In the genomic region with DNA sequence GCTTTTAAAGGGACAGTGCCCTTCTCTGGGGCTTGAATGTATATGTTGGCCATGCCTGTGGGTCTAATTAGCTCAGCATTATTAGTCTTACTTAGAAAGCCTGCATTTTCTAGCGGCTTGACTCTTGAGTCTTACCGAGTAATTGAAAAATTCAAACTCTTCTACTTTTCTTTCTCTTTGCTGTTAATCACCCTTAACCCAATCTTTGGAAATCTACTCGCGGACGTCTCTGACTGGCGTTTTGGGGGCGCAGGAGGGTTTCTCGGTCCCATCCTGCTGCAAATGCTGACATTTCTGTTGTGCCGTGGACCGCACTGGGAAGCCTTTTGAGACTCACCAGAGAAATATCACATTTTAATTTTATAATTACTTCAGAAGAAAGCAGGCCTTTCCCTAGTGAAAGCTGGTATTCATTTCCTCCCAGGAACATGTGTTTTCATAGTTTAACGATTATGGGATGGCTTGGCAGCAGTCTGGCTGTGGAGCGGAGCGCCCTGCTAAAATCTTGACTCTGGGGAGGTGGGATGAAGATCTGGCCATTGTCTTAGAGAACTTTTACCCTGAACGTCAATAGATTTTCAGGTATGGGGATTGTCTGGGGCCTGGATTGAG, we compare ENCODE assay signal across 8 mouse cellular contexts.
DNase-seq lines count a peak whose midpoint lies in the region; ATAC-seq and TF ChIP-seq lines count a peak whose summit lies in the region.

No protein-coding gene starts in this region.

- 56% methylated on average over 14 of the region's 14 CpGs for WGBS in cerebellum, adult 2 months
- WGBS in liver, embryonic 13.5 days (ENCODE audit: insufficient replicate concordance), result 67% methylated on average over 14 of the region's 14 CpGs

- peak overlapping the region; percentile 98 for H3K27ac ChIP-seq in cerebellum, adult 2 months (ENCODE audit: insufficient read depth, low read length)
- H3K27ac ChIP-seq in liver, embryonic 13.5 days, result no peak overlapping the region

- peaks cover 30% of the 10 kb centered on the region for H3K4me1 ChIP-seq in cerebellum, adult 2 months (ENCODE audit: control insufficient read depth, insufficient read depth, low read length)
- peaks cover 4% of the 10 kb centered on the region; the same call in 1 of the 2 replicates for H3K4me1 ChIP-seq in liver, embryonic 13.5 days (replicated peaks)

- H3K9me3 ChIP-seq in liver, embryonic 13.5 days (replicated peaks), result no peaks in the 10 kb centered on the region

- TF ChIP-seq POLR2A in cerebellum, adult 2 months (IDR thresholded peaks at IDR 0.05; ENCODE audit: borderline replicate concordance, insufficient read depth, low read length), result no peak

- TF ChIP-seq CTCF in cerebellum, adult 2 months (IDR thresholded peaks at IDR 0.05; ENCODE audit: borderline replicate concordance, insufficient read depth, low read depth, low read length), result no peak

- peak overlapping the region; percentile 84 for H3K4me3 ChIP-seq in cerebellum, adult 2 months (replicated peaks; ENCODE audit: insufficient read depth, low read depth, low read length)
- H3K4me3 ChIP-seq in liver, embryonic 13.5 days (replicated peaks), result no peak overlapping the region

- H3K9ac ChIP-seq in liver, embryonic 13.5 days, result peak overlapping the region; percentile 56; the same call in 1 of the 2 replicates

- ATAC-seq in liver, embryonic 13.5 days (ENCODE audit: low read depth), result no peak

- no peaks in the 10 kb centered on the region for H3K36me3 ChIP-seq in liver, embryonic 13.5 days

- DNase-seq in cerebellum, adult 2 months, result no peak
- DNase-seq in cerebellum, postnatal 25 days, result no peak
- peak; percentile 80 for DNase-seq in MN1 (ENCODE audit: low spot score)
- DNase-seq in forelimb bud, embryonic 11.5 days (ENCODE audit: low read depth, low spot score), result peak; percentile 54
- DNase-seq in liver, embryonic 13.5 days, result no peak
- DNase-seq in thymus, postnatal 0 days (ENCODE audit: low spot score), result no peak
- DNase-seq in cerebellum, postnatal 14 days, result no peak
- no peak for DNase-seq in spleen, adult 18-20 months

- peak overlapping the region; percentile 49 for H3K4me2 ChIP-seq in liver, embryonic 13.5 days

- H3K27me3 ChIP-seq in cerebellum, adult 2 months (ENCODE audit: control insufficient read depth, insufficient read depth, low read length), result no peaks in the 10 kb centered on the region
- no peaks in the 10 kb centered on the region for H3K27me3 ChIP-seq in liver, embryonic 13.5 days

Comparison
In these comparisons a context has a peak if more than half of its experiments do, and no peak if none do; other contexts are left out.
1. DNase-seq: peak in MN1 (single experiment) and forelimb bud, embryonic 11.5 days (single experiment); none in cerebellum, adult 2 months (0 of 2), cerebellum, postnatal 25 days (0 of 2), liver, embryonic 13.5 days (single experiment), thymus, postnatal 0 days (single experiment), cerebellum, postnatal 14 days (0 of 2) and spleen, adult 18-20 months (0 of 2).